Mouse (Mus musculus): Measurements from ENCODE around the gene Rheb. TPM values are rescaled to one million over a fixed set of nuclear protein-coding genes. Genes with fewer than 3 reads are reported as not detected.

Rheb gene
- total and polyA plus RNA-seq, 3 experiments = 17.0 to 64.1 (median 46.2) TPM

DNA sequence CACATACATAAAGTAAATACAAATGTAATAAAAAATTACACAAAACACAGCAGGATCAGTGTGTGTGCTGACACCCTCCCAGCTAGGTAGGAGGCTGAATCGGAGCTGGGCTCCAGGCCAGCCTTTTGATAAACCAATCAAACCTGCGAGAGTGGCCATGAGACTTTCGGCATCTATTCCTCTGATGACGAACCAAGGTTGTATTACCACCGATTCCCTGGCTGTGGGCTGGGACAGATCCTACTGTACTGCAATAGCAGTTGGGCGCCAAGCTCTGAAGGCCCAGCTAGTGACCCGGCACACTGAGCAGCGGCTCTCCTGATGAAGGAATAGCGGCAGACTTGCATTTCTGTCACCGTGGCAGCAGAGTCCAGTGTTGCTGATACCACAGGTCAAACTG lies 43.8 kb downstream of the Rheb start:
- Histone ChIP-seq H3K36me3 (replicated peaks in 1 of 2; ENCODE audit: control insufficient read depth in 1 of 2, insufficient read depth in 1 of 2, low read length in 1 of 2) (peaks cover 10 to 26% of the 10 kb centered on the region in 2 experiments), H3K9ac (ENCODE audit: insufficient read depth, low read depth) (no peak overlapping the region), H3K4me2 (ENCODE audit: insufficient read depth, low read depth, poor library complexity, severe bottlenecking) (no peak overlapping the region), H3K79me2 (replicated peaks; ENCODE audit: control insufficient read depth, extremely low read depth, insufficient read depth, poor library complexity, severe bottlenecking) (no peaks in the 10 kb centered on the region), H3K9me3 (replicated peaks; ENCODE audit: low read length) (no peaks in the 10 kb centered on the region), H3K27me3 (replicated peaks) (no peaks in the 10 kb centered on the region), H3K4me1 (ENCODE audit: control insufficient read depth in 1 of 2, insufficient read depth in 2 of 2) (peaks cover 0 to 22% of the 10 kb centered on the region in 2 experiments; a peak in 2 of 4 replicates), H3K4me3 (replicated peaks in 1 of 3; ENCODE audit: low read depth in 2 of 3, low read length in 2 of 3, poor library complexity in 1 of 3) (no peak overlapping the region), H3K27ac (ENCODE audit: insufficient read depth, low read depth) (no peak overlapping the region)
- no peak for TF ChIP-seq MAZ (IDR thresholded peaks at IDR 0.05; ENCODE audit: low read depth, low read length)
- TF ChIP-seq ELF1 (IDR thresholded peaks at IDR 0.05; ENCODE audit: low read depth, low read length) = no peak
- no peak for TF ChIP-seq RAD21 (IDR thresholded peaks at IDR 0.05; ENCODE audit: low read depth, low read length)
- TF ChIP-seq MXI1 (IDR thresholded peaks at IDR 0.05; ENCODE audit: low read depth, low read length) = no peak
- TF ChIP-seq USF2 (conservative IDR thresholded peaks at IDR 0.05; ENCODE audit: low read depth, low read length) = no peak
- TF ChIP-seq JUND (conservative IDR thresholded peaks at IDR 0.05; ENCODE audit: low read depth, low read length) = no peak
- no peak for TF ChIP-seq MEF2A (IDR thresholded peaks at IDR 0.05; ENCODE audit: borderline replicate concordance, low read depth, low read length)
- TF ChIP-seq EP300 (IDR thresholded peaks at IDR 0.05; ENCODE audit: low read length) = no peak
- no peak for TF ChIP-seq NRF1 (IDR thresholded peaks at IDR 0.05; ENCODE audit: low read depth, low read length)
- no peak for TF ChIP-seq GABPA (IDR thresholded peaks at IDR 0.05; ENCODE audit: insufficient replicate concordance, low read depth, low read length)
- TF ChIP-seq JUN (IDR thresholded peaks at IDR 0.05; ENCODE audit: insufficient read depth, low read depth, low read length) = no peak
- TF ChIP-seq E2F4 (IDR thresholded peaks at IDR 0.05; ENCODE audit: insufficient replicate concordance, low read depth, low read length) = no peak
- no peak for TF ChIP-seq BHLHE40 (IDR thresholded peaks at IDR 0.05; ENCODE audit: low read depth, low read length)
- TF ChIP-seq IRF4 (IDR thresholded peaks at IDR 0.05; ENCODE audit: low read depth, low read length) = no peak
- dilution Hi-C loops (cut with MboI; ENCODE audit: extremely low pct_ligation_motif_present, extremely low pct_unique_long_range_greater_than_20kb, low sequenced_read_pairs) = no loop called here
- no peak for DNase-seq (ENCODE audit: extremely low read depth)
- in situ Hi-C loops (cut with MboI; ENCODE audit: low pct_ligation_motif_present, low pct_unique_long_range_greater_than_20kb, low sequenced_read_pairs) = no loop called here

DNA sequence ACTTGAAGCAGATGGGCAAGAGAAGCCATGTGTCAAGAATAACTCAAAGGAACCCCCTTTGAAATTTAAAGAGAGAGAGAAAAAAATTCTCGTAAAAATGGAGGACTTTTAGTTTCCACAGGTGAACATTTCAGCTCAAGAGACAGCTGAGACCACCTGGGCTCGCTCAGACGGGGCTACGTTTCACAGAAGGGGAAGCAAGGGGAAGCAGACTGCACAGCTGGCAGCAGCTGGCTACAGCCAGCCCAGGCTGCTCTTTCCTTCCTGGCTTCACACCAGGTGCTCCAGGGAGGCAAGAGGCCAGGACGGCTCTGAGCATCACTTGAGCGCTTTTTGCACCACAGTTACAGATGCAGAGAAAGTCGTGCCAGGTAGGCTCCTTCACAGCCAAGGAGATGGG lies 44.6 kb downstream of the Rheb start:
- peaks cover 0 to 22% of the 10 kb centered on the region in 2 experiments; a peak in 2 of 4 replicates for H3K4me1 ChIP-seq (ENCODE audit: control insufficient read depth in 1 of 2, insufficient read depth in 2 of 2)
- dilution Hi-C loops (cut with MboI; ENCODE audit: extremely low pct_ligation_motif_present, extremely low pct_unique_long_range_greater_than_20kb, low sequenced_read_pairs) = no loop called here
- no peaks in the 10 kb centered on the region for H3K9me3 ChIP-seq (replicated peaks; ENCODE audit: low read length)
- H3K4me3 ChIP-seq (replicated peaks in 1 of 3; ENCODE audit: low read depth in 2 of 3, low read length in 2 of 3, poor library complexity in 1 of 3) = no peak overlapping the region
- no peak for DNase-seq (ENCODE audit: extremely low read depth)
- peaks cover 7 to 19% of the 10 kb centered on the region in 2 experiments for H3K36me3 ChIP-seq (replicated peaks in 1 of 2; ENCODE audit: control insufficient read depth in 1 of 2, insufficient read depth in 1 of 2, low read length in 1 of 2)
- no peaks in the 10 kb centered on the region for H3K27me3 ChIP-seq (replicated peaks)
- no peak overlapping the region for H3K9ac ChIP-seq (ENCODE audit: insufficient read depth, low read depth)
- TF ChIP-seq USF1 (IDR thresholded peaks at IDR 0.05; ENCODE audit: low read depth, low read length) (no peak), RAD21 (IDR thresholded peaks at IDR 0.05; ENCODE audit: low read depth, low read length) (no peak), TCF12 (IDR thresholded peaks at IDR 0.05; ENCODE audit: low read depth, low read length) (no peak), BHLHE40 (IDR thresholded peaks at IDR 0.05; ENCODE audit: low read depth, low read length) (no peak), TBP (conservative IDR thresholded peaks at IDR 0.05; ENCODE audit: low read depth, low read length) (no peak), CHD2 (IDR thresholded peaks at IDR 0.05; ENCODE audit: low read length) (no peak), JUN (IDR thresholded peaks at IDR 0.05; ENCODE audit: insufficient read depth, low read depth, low read length) (no peak), NELFE (IDR thresholded peaks at IDR 0.05; ENCODE audit: low read depth, low read length) (no peak), PAX5 (IDR thresholded peaks at IDR 0.05; ENCODE audit: low read length) (no peak), HCFC1 (IDR thresholded peaks at IDR 0.05; ENCODE audit: low read depth, low read length) (no peak), MYC (IDR thresholded peaks at IDR 0.05; ENCODE audit: low read depth, low read length) (no peak), ETS1 (conservative IDR thresholded peaks at IDR 0.05; ENCODE audit: low read depth, low read length) (no peak), SIN3A (IDR thresholded peaks at IDR 0.05; ENCODE audit: low read length) (no peak), UBTF (IDR thresholded peaks at IDR 0.05; ENCODE audit: low read depth, low read length) (no peak), POLR2AphosphoS2 (IDR thresholded peaks at IDR 0.05; ENCODE audit: low read depth, low read length) (no peak), SMC3 (IDR thresholded peaks at IDR 0.05; ENCODE audit: low read depth, low read length) (no peak), CTCF (conservative IDR thresholded peaks at IDR 0.05 in 1 of 2, IDR thresholded peaks at IDR 0.05 in 1 of 2; ENCODE audit: low read depth in 2 of 2, low read length in 2 of 2) (no peak), USF2 (conservative IDR thresholded peaks at IDR 0.05; ENCODE audit: low read depth, low read length) (no peak), MXI1 (IDR thresholded peaks at IDR 0.05; ENCODE audit: low read depth, low read length) (no peak), KAT2A (IDR thresholded peaks at IDR 0.05; ENCODE audit: insufficient replicate concordance, low read length) (no peak)
- H3K79me2 ChIP-seq (replicated peaks; ENCODE audit: control insufficient read depth, extremely low read depth, insufficient read depth, poor library complexity, severe bottlenecking) = no peaks in the 10 kb centered on the region
- in situ Hi-C loops (cut with MboI; ENCODE audit: low pct_ligation_motif_present, low pct_unique_long_range_greater_than_20kb, low sequenced_read_pairs) = no loop called here
- H3K27ac ChIP-seq (ENCODE audit: insufficient read depth, low read depth) = no peak overlapping the region
- H3K4me2 ChIP-seq (ENCODE audit: insufficient read depth, low read depth, poor library complexity, severe bottlenecking) = no peak overlapping the region
